Mouse (Mus musculus) thymus, adult 2 months (tissue): ENCODE results near the gene Olfr1046. TPM values are rescaled to one million over a fixed set of nuclear protein-coding genes. Genes with fewer than 3 reads are reported as not detected.
"Not testable (repeated sequence)": the region's sequence is repeated elsewhere in the genome, so short reads cannot be mapped to it uniquely, and the experiment has no call there.

Experiments used
- DNase-seq: peaks from one replicate; pipeline ENCODE4 v3.0.0; 2021
- H3K27ac ChIP-seq: fragments of 200-500 bp; 2 replicates; pipeline ENCODE4 v1.5.1; 2012; ENCODE audit warnings: low read length, control low read depth; ENCODE audit not compliant: control insufficient read depth, insufficient read depth
- H3K27me3 ChIP-seq: fragments of 200-500 bp; 2 replicates; pipeline ENCODE4 v1.6.1; 2012; ENCODE audit warnings: mild to moderate bottlenecking, low read length, moderate library complexity, mixed read lengths; ENCODE audit not compliant: control insufficient read depth, insufficient read depth
- H3K36me3 ChIP-seq: fragments of 200-500 bp; 2 replicates; pipeline ENCODE4 v1.6.1; 2012; ENCODE audit warnings: mild to moderate bottlenecking, low read length, moderate library complexity; ENCODE audit not compliant: control insufficient read depth, insufficient read depth
- H3K4me1 ChIP-seq: fragments of 200-500 bp; replicated peaks from 2 replicates; pipeline ENCODE4 v1.6.1; 2012; ENCODE audit warnings: low read length; ENCODE audit not compliant: control insufficient read depth, insufficient read depth
- H3K4me3 ChIP-seq: fragments of 200-500 bp; 2 replicates; pipeline ENCODE4 v1.5.1; 2012; ENCODE audit warnings: mild to moderate bottlenecking, low read length, control low read depth, moderate library complexity; ENCODE audit not compliant: control insufficient read depth, insufficient read depth
- CTCF ChIP-seq: fragments of 200-500 bp; IDR thresholded peaks from 2 replicates; pipeline ENCODE4 v1.5.1; 2012; ENCODE audit warnings: mild to moderate bottlenecking, control low read depth, low read length, moderate library complexity, borderline replicate concordance; ENCODE audit not compliant: control insufficient read depth, poor library complexity, insufficient read depth; ENCODE audit errors: extremely low read depth
- POLR2A ChIP-seq: fragments of 200-500 bp; IDR thresholded peaks from 2 replicates; pipeline ENCODE4 v1.6.1; 2012; ENCODE audit warnings: mild to moderate bottlenecking, low read length, control low read depth, moderate library complexity; ENCODE audit not compliant: control insufficient read depth, poor library complexity, insufficient read depth; ENCODE audit errors: extremely low read depth
- WGBS: fragments of 180-500 bp; shearing (Covaris S2); methylation state at CpG from one replicate; pipeline ENCODE4 v1.1.7; 2018; 5-methylcytosine and 5-hydroxymethylcytosine counted together
- polyA plus RNA-seq: library from polyadenylated mRNA; depleted of rRNA; stranded (reverse); fragments of >200 nt; gene quantifications from 2 replicates; pipeline ENCODE4 v1.2.3, GENCODE M21; 2012; rRNA removed

Gene Olfr1046
- polyA plus RNA-seq, 1 experiment, result not detected

- DNase-seq, result no peak
- Histone ChIP-seq H3K36me3 (no peaks in the 10 kb centered on the region), H3K4me3 (no peak overlapping the region), H3K27me3 (no peaks in the 10 kb centered on the region), H3K27ac (no peak overlapping the region), H3K4me1 (no peaks in the 10 kb centered on the region)
- TF ChIP-seq CTCF (no peak), POLR2A (no peak)
- 84% methylated on average over 3 of the region's 3 CpGs for WGBS
Measured at GRCm38 (mm10) chr2:86179950-86180349, 39.2 kb downstream of the Olfr1046 start.

DNA sequence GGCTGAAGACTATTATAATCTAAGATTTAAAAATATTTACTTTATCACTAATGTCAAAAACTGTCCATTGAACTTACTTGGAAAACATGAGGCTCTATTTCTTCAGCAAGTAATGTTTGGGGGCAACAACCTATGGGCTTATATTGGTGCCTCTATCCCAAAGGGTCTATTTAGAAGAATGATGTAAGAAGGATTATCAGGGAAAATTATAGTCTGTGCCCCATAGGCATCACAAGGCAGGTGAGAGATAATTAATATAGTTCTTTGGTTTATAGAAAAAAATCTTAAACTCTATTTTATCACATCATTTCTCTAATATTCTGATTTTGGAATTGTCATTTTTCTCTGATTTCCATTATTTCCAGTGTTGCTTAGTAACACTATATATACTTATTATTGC is 41.4 kb downstream of the Olfr1046 start, which contains the start of gene Olfr1044:
Gene Olfr1044 (minus strand): TSS at position 101 of the 400 bp plus-strand sequence.
- Histone ChIP-seq H3K4me1 (no peaks in the 10 kb centered on the region), H3K4me3 (no peak within 1 kb of the TSS), H3K27me3 (no peaks in the 10 kb centered on the region), H3K27ac (no peak within 1 kb of the TSS), H3K36me3 (no peaks in the 10 kb centered on the region)
- no peak for DNase-seq
- no peak for TF ChIP-seq POLR2A
- no peak for TF ChIP-seq CTCF

- H3K27ac ChIP-seq, H3K4me1 ChIP-seq, H3K4me3 ChIP-seq, DNase-seq, H3K36me3 ChIP-seq, H3K27me3 ChIP-seq: not testable (repeated sequence)
- 29% methylated on average over 7 of the region's 7 CpGs for WGBS
Measured at GRCm38 (mm10) chr2:86175422-86175821, 43.7 kb downstream of the Olfr1046 start.

DNA sequence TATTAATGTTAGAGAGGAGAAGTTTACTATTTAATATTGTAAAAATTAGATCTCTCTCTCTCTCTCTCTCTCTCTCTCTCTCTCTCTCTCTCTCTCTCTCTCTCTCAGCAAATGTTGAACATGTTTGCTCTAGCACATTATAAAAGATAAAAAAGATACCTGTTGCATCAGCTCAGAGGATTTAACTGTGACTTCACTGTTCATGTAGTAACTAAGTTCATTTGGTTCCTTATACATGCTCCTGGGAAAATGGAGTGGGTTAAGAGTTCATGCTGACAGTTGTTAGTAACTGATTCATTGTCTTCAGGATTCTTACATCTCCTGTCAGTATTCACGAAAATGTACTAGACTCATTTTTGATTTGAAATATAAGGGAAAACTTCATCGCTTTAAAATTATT is 51.7 kb downstream of the Olfr1046 start, which contains the start of gene Olfr1043:
Gene Olfr1043 (minus strand): TSS at position 101 of the 400 bp plus-strand sequence.
- DNase-seq, result no peak
- Histone ChIP-seq H3K4me3 (no peak within 1 kb of the TSS), H3K27ac (no peak within 1 kb of the TSS), H3K4me1 (no peaks in the 10 kb centered on the region), H3K27me3 (no peaks in the 10 kb centered on the region), H3K36me3 (no peaks in the 10 kb centered on the region)
- WGBS, result 91% methylated on average over 2 of the region's 2 CpGs
- TF ChIP-seq POLR2A (no peak), CTCF (no peak)

Other genes starting within 250 kb of the Olfr1046 start
- not detected in 2 replicates for gene Olfr1029, start 245.4 kb downstream of the Olfr1046 start, polyA plus RNA-seq
- gene Olfr1030, start 240.0 kb downstream of the Olfr1046 start, polyA plus RNA-seq, result not detected in 2 replicates
- gene Olfr1031, start 229.0 kb downstream of the Olfr1046 start, polyA plus RNA-seq, result not detected in 2 replicates
- gene Olfr1032, start 213.8 kb downstream of the Olfr1046 start, polyA plus RNA-seq, result not detected in 2 replicates
- 0.39 and 0.56 TPM in 2 replicates for gene Olfr1033, start 198.7 kb downstream of the Olfr1046 start, polyA plus RNA-seq
- 0.04 TPM in 2 replicates for gene Olfr1034, start 173.5 kb downstream of the Olfr1046 start, polyA plus RNA-seq
- not detected in 2 replicates for gene Olfr1036, start 145.3 kb downstream of the Olfr1046 start, polyA plus RNA-seq
- not detected in 2 replicates for gene Olfr1037, start 131.9 kb downstream of the Olfr1046 start, polyA plus RNA-seq
- not detected in 2 replicates for gene Olfr1039, start 83.4 kb downstream of the Olfr1046 start, polyA plus RNA-seq
- not detected in 2 replicates for gene Olfr1040, start 72.6 kb downstream of the Olfr1046 start, polyA plus RNA-seq
- not detected in 2 replicates for gene Olfr1042, start 57.5 kb downstream of the Olfr1046 start, polyA plus RNA-seq
- not detected in 2 replicates for gene Olfr1043, start 51.8 kb downstream of the Olfr1046 start, polyA plus RNA-seq
- gene Olfr1044, start 41.5 kb downstream of the Olfr1046 start, polyA plus RNA-seq, result not detected in 2 replicates
- not detected in 2 replicates for gene Olfr52, start 33.6 kb downstream of the Olfr1046 start, polyA plus RNA-seq
- gene Olfr1045, start 16.3 kb downstream of the Olfr1046 start, polyA plus RNA-seq, result not detected in 2 replicates
- gene Olfr1047, start 12.1 kb upstream of the Olfr1046 start, polyA plus RNA-seq, result not detected in 2 replicates
- not detected in 2 replicates for gene Olfr1048, start 21.0 kb upstream of the Olfr1046 start, polyA plus RNA-seq
- not detected in 2 replicates for gene Olfr1049, start 39.0 kb upstream of the Olfr1046 start, polyA plus RNA-seq
- gene Olfr1051, start 59.8 kb upstream of the Olfr1046 start, polyA plus RNA-seq, result not detected in 2 replicates
- gene Olfr1052, start 73.1 kb upstream of the Olfr1046 start, polyA plus RNA-seq, result not detected in 2 replicates
- gene Olfr1053, start 96.0 kb upstream of the Olfr1046 start, polyA plus RNA-seq, result not detected in 2 replicates
- not detected in 2 replicates for gene Olfr1054, start 116.1 kb upstream of the Olfr1046 start, polyA plus RNA-seq
- gene Olfr1055, start 131.0 kb upstream of the Olfr1046 start, polyA plus RNA-seq, result not detected in 2 replicates
- not detected in 2 replicates for gene Olfr1056, start 143.2 kb upstream of the Olfr1046 start, polyA plus RNA-seq
- gene Olfr1057, start 159.1 kb upstream of the Olfr1046 start, polyA plus RNA-seq, result not detected in 2 replicates
- not detected in 2 replicates for gene Olfr1058, start 169.2 kb upstream of the Olfr1046 start, polyA plus RNA-seq
- not detected in 2 replicates for gene Olfr1061, start 194.7 kb upstream of the Olfr1046 start, polyA plus RNA-seq
- gene Olfr1062, start 207.4 kb upstream of the Olfr1046 start, polyA plus RNA-seq, result 0.15 TPM in 1 of 2 replicates, not detected in the other
- 0.09 TPM in 1 of 2 replicates, not detected in the other for gene Olfr1065, start 231.3 kb upstream of the Olfr1046 start, polyA plus RNA-seq
- gene Olfr1066, start 237.0 kb upstream of the Olfr1046 start, polyA plus RNA-seq, result not detected in 2 replicates